Mouse (Mus musculus) CH12.LX (cell line): ENCODE results near the gene Ipo7.

Experiments
- CTCF ChIP-seq, 2 experiments: IDR thresholded peaks in 1 of 2; conservative IDR thresholded peaks in 1 of 2; 2 replicates each; pipeline ENCODE4 v1.5.1; 2011 to 2012; ENCODE audit warnings: low read depth in 2 of 2, low read length in 2 of 2, improper control_type of control experiment in 1 of 2, inconsistent platforms in 1 of 2, mild to moderate bottlenecking in 1 of 2, moderate library complexity in 1 of 2
- E2F4 ChIP-seq: IDR thresholded peaks from 2 replicates; pipeline ENCODE4 v1.6.1; 2011; ENCODE audit warnings: low read depth, low read length, improper control_type of control experiment; ENCODE audit not compliant: insufficient replicate concordance
- EP300 ChIP-seq: IDR thresholded peaks from 2 replicates; pipeline ENCODE4 v1.6.1; 2011; ENCODE audit warnings: low read length, improper control_type of control experiment
- ETS1 ChIP-seq: conservative IDR thresholded peaks from 2 replicates; pipeline ENCODE4 v1.6.1; 2012; ENCODE audit warnings: low read depth, mild to moderate bottlenecking, inconsistent platforms, low read length, improper control_type of control experiment, moderate library complexity
- JUND ChIP-seq: conservative IDR thresholded peaks from 2 replicates; pipeline ENCODE4 v1.6.1; 2011; ENCODE audit warnings: low read depth, low read length, improper control_type of control experiment
- MAFK ChIP-seq: IDR thresholded peaks from 2 replicates; pipeline ENCODE4 v1.6.1; 2011; ENCODE audit warnings: low read length, improper control_type of control experiment; ENCODE audit not compliant: insufficient replicate concordance
- MAX ChIP-seq: IDR thresholded peaks from 2 replicates; pipeline ENCODE4 v1.6.1; 2011; ENCODE audit warnings: low read length, improper control_type of control experiment
- NRF1 ChIP-seq: IDR thresholded peaks from 2 replicates; pipeline ENCODE4 v1.6.1; 2014; ENCODE audit warnings: low read depth, mild to moderate bottlenecking, inconsistent platforms, low read length, improper control_type of control experiment, moderate library complexity
- POLR2A ChIP-seq: IDR thresholded peaks from 2 replicates; pipeline ENCODE4 v1.6.1; 2011; ENCODE audit warnings: low read depth, mild to moderate bottlenecking, improper control_type of control experiment, low read length
- SMC3 ChIP-seq: IDR thresholded peaks from 2 replicates; pipeline ENCODE4 v1.6.1; 2011; ENCODE audit warnings: low read depth, low read length, improper control_type of control experiment
- TBP ChIP-seq: conservative IDR thresholded peaks from 2 replicates; pipeline ENCODE4 v1.6.1; 2011; ENCODE audit warnings: low read depth, low read length, improper control_type of control experiment
- UBTF ChIP-seq: IDR thresholded peaks from 2 replicates; pipeline ENCODE4 v1.6.1; 2012; ENCODE audit warnings: low read depth, mild to moderate bottlenecking, inconsistent platforms, low read length, improper control_type of control experiment, moderate library complexity
- ZNF384 ChIP-seq: IDR thresholded peaks from 2 replicates; pipeline ENCODE4 v1.6.1; 2012; ENCODE audit warnings: low read depth, low read length, improper control_type of control experiment, inconsistent platforms

DNA sequence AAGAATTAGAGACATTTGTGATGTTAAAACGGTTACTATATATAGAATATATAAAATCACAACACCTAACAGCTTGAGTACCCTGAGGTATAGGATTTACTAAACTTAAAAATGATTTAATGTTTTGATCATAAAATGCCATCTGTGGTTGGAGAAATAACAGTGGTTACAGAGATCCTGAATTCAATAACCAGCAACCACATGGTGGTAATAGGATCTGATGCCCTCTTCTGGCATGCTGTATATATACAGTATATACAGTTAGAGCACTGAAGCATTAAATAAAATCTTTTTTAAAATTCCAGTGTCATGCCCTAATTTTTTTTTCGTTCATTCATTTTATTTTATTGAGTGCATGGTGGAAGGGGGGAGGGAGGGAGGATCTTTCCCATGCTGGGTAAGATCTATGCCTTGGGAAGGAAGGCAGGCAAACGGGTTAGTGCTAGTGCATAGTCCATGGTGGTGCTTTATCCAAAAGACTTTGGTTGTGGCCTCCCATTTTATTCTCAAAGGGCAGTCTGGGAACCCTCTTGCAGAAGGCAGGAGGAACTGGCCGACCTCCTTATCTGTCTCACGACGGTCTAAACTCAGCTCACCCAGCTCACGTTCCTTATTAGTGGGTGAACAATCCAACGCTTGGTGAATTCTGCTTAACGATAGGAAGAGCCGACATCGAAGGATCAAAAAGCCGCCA is 41.2 kb downstream of the Ipo7 start:
- no peak for TF ChIP-seq CTCF (conservative IDR thresholded peaks at IDR 0.05 in 1 of 2, IDR thresholded peaks at IDR 0.05 in 1 of 2; ENCODE audit: low read depth in 2 of 2, low read length in 2 of 2)
- no peak for TF ChIP-seq NRF1
- TF ChIP-seq MAX, result no peak
- TF ChIP-seq EP300, result no peak
- no peak for TF ChIP-seq TBP
- TF ChIP-seq MAFK, result no peak
- TF ChIP-seq SMC3, result no peak
- no peak for TF ChIP-seq UBTF
- TF ChIP-seq POLR2A, result 0 out of 2 replicates have a peak, but pooled peaks have one; percentile 14
- no peak for TF ChIP-seq E2F4
- no peak for TF ChIP-seq ZNF384
- TF ChIP-seq JUND, result no peak
- TF ChIP-seq ETS1, result no peak
